Mouse (Mus musculus) midbrain, embryonic 14.5 days (tissue): ENCODE measurements around the gene Deaf1. TPM values are rescaled to one million over a fixed set of nuclear protein-coding genes. Genes with fewer than 3 reads are reported as not detected.
A peak's percentile ranks its signal among the peaks of the same experiment; 100 is the strongest.

Experiments used
- ATAC-seq: fragments of 200-750 bp; cut with Nextera tagmentation; 2 replicates; pipeline ENCODE4 v1.8.0; 2017; ENCODE audit warnings: moderate number of reproducible peaks, moderate library complexity; ENCODE audit not compliant: low FRiP score, low TSS enrichment
- DNase-seq: peaks from one replicate; pipeline ENCODE4 v3.0.0-alpha.2; 2015
- H3K27ac ChIP-seq: fragments of 300-500 bp; sonication (generic); replicated peaks from 2 replicates; pipeline ENCODE4 v1.5.1; 2014; ENCODE audit warnings: mild to moderate bottlenecking, low read depth, low read length, moderate library complexity
- H3K27me3 ChIP-seq: fragments of 300-500 bp; sonication (generic); 2 replicates; pipeline ENCODE4 v1.6.1; 2014; ENCODE audit warnings: low read length, control low read depth, mixed read lengths; ENCODE audit not compliant: control insufficient read depth, insufficient read depth
- H3K36me3 ChIP-seq: fragments of 300-500 bp; sonication (generic); 2 replicates; pipeline ENCODE4 v1.6.1; 2014; ENCODE audit warnings: low read length, control low read depth; ENCODE audit not compliant: control insufficient read depth, insufficient read depth
- H3K4me1 ChIP-seq: fragments of 300-500 bp; sonication (generic); 2 replicates; pipeline ENCODE4 v1.6.1; 2014; ENCODE audit warnings: mild to moderate bottlenecking, antibody characterized with exemption, low read length, control low read depth; ENCODE audit not compliant: control insufficient read depth, insufficient read depth
- H3K4me2 ChIP-seq: fragments of 300-500 bp; sonication (generic); 2 replicates; pipeline ENCODE4 v1.6.1; 2014; ENCODE audit warnings: mild to moderate bottlenecking, low read length, moderate library complexity
- H3K4me3 ChIP-seq: fragments of 300-500 bp; sonication (generic); replicated peaks from 2 replicates; pipeline ENCODE4 v1.5.1; 2014; ENCODE audit warnings: low read depth, low read length
- H3K9ac ChIP-seq: fragments of 300-500 bp; sonication (generic); replicated peaks from 2 replicates; pipeline ENCODE4 v1.6.1; 2014; ENCODE audit warnings: mild to moderate bottlenecking, low read length, moderate library complexity
- H3K9me3 ChIP-seq: fragments of 300-500 bp; sonication (generic); 2 replicates; pipeline ENCODE4 v1.6.1; 2016; ENCODE audit warnings: low read length, control low read depth, mixed read lengths; ENCODE audit not compliant: control insufficient read depth
- WGBS: fragments of 180-500 bp; shearing (Covaris S2); extraction: QIAGEN DNeasy Blood & Tissue Kit; methylation state at CpG from one replicate; pipeline ENCODE4 v1.1.7; 2014; 5-methylcytosine and 5-hydroxymethylcytosine counted together
- polyA plus RNA-seq: library from polyadenylated mRNA; unstranded; fragments of >200 nt; fragmentation: Nextera tagmentation; extraction: Ambion mirVana; gene quantifications from 2 replicates; pipeline ENCODE4 v1.2.1, GENCODE M21; 2014

The Deaf1 gene
- polyA plus RNA-seq, 1 experiment from 2014 or later, result 180 TPM

DNA sequence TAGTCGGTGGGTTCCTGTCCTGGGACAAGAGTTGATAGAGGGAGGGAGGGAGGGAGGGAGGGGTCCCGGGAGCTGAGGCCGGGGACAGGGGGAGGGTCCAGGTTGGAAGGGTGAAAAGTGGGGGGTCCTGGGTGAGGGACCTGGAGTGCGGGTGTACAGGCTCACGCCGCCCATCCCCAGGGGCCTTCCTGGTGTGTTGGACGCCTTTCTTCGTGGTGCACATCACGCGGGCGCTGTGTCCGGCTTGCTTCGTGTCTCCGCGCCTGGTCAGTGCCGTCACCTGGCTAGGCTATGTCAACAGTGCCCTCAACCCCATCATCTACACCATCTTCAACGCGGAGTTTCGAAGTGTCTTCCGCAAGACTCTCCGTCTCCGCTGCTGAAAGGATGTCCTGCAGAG, 33.0 kb downstream of the Deaf1 start:
- H3K27me3 ChIP-seq, result peaks cover 54% of the 10 kb centered on the region
- WGBS, result 4% methylated on average over 22 of the region's 22 CpGs
- peaks cover 26% of the 10 kb centered on the region for H3K36me3 ChIP-seq
- H3K4me2 ChIP-seq, result peak overlapping the region; percentile 61
- DNase-seq (no peak), ATAC-seq (no peak)
- peaks cover 21% of the 10 kb centered on the region for H3K4me1 ChIP-seq
- H3K9ac ChIP-seq, result no peak overlapping the region
- H3K4me3 ChIP-seq, result peak overlapping the region; percentile 33; the same call in 1 of the 2 replicates
- no peak overlapping the region for H3K27ac ChIP-seq
- no peaks in the 10 kb centered on the region for H3K9me3 ChIP-seq

DNA sequence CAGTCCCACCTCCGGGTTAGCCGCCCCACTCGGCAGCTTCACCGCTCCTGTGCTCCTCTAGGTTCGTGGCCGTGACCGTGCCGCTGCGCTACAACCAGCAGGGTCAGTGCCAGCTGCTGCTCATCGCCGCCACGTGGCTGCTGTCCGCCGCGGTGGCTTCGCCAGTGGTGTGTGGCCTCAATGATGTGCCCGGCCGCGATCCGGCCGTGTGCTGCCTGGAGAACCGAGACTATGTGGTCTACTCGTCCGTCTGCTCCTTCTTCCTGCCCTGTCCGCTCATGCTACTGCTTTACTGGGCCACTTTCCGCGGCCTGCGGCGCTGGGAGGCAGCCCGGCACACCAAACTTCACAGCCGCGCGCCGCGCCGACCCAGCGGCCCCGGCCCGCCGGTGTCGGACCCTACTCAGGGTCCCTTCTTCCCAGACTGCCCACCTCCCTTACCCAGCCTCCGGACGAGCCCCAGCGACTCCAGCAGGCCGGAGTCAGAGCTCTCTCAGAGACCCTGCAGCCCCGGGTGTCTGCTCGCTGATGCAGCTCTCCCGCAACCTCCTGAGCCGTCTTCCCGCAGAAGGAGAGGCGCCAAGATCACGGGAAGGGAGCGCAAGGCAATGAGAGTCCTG, 33.5 kb downstream of the Deaf1 start:
- Histone ChIP-seq H3K4me2 (peak overlapping the region; percentile 61), H3K4me1 (peaks cover 21% of the 10 kb centered on the region), H3K9me3 (no peaks in the 10 kb centered on the region), H3K9ac (no peak overlapping the region; the same call in 1 of the 2 replicates), H3K27me3 (peaks cover 54% of the 10 kb centered on the region), H3K36me3 (peaks cover 21% of the 10 kb centered on the region), H3K4me3 (peak overlapping the region; percentile 33), H3K27ac (no peak overlapping the region)
- ATAC-seq (no peak), DNase-seq (peak; percentile 59)
- 1% methylated on average over 53 of the region's 53 CpGs for WGBS

DNA sequence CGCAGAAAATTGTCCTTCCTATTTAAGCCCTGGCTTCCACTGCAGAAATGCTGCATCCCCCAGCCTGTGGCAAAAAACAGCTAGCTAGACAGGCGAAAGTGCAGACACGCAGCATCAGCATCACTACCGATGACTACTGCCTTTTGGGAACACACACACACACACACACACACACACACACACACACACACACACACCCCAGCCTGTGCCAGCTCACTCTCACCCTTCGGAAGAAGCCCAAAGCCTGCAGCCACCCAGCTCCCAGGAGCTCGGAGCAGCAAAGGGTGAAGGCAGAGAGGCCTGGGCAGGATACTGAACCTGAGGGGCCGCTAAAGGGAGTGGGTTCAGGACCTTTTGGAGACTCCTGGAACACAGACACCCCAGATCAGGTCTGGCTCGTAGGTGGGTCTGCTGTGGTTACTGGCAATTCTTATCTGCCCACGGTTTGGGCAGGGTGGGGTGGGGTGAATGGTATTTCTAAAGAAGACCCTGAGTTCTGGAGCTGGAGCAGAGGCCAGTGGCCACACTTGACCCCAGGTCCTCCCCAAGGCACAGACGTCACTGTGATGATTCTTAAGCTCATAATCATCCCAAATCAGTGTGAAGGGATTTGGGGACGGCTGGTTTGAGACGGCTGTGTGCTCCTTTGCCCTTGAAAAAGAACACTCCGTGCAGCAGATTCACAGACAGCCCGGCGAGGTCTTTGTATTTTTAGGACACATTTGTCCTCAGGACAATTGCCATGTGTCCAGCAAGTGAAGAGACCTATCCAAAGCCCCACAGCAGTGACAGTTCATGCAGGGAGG, 34.7 kb downstream of the Deaf1 start:
- 17% methylated on average over 15 of the region's 15 CpGs for WGBS
- H3K36me3 ChIP-seq, result peaks cover 12% of the 10 kb centered on the region
- peaks cover 54% of the 10 kb centered on the region for H3K27me3 ChIP-seq
- no peak for ATAC-seq
- H3K9me3 ChIP-seq, result no peaks in the 10 kb centered on the region
- peak overlapping the region; percentile 48 for H3K4me3 ChIP-seq
- peak; percentile 39 for DNase-seq
- H3K9ac ChIP-seq, result no peak overlapping the region; the same call in 1 of the 2 replicates
- H3K27ac ChIP-seq, result no peak overlapping the region
- H3K4me1 ChIP-seq, result peaks cover 21% of the 10 kb centered on the region
- H3K4me2 ChIP-seq, result peak overlapping the region; percentile 95

DNA sequence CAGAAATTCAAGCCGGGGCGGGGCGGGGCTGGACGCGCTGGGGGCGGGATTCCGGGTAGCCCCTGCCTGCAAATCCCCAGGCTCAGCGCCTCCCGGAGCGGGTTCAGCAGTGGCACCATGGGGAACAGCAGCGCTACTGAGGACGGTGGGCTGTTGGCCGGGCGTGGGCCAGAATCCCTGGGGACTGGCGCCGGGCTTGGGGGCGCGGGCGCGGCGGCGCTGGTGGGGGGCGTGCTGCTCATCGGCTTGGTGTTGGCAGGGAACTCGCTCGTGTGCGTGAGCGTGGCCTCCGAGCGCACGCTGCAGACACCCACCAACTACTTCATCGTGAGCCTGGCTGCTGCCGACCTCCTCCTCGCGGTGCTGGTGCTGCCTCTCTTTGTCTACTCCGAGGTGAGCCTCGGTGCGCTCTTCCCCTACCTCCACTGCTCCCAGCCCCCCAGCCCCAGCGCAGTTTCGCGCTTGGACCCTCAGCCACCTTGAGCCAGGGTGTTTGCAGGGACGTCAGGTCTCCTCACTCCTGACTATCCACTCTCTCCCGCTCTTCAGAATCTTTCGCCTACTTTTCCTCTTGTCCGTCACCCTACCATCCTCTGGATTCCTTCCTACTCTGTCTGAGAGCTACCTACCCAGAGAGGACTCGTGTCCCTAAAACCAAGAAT, 35.4 kb downstream of the Deaf1 start, which contains the start of gene Drd4:
Gene Drd4, plus strand, starts transcription at position 86 of the 662 bp plus-strand sequence.
- H3K4me3 ChIP-seq, result peak within 1 kb of the TSS; percentile 48
- H3K4me2 ChIP-seq, result peak within 1 kb of the TSS; percentile 95
- DNase-seq (peak; percentile 69), ATAC-seq (peak; percentile 62; the same call in 1 of the 2 replicates)
- peaks cover 21% of the 10 kb centered on the region for H3K4me1 ChIP-seq
- H3K27ac ChIP-seq, result no peak within 1 kb of the TSS
- peak within 1 kb of the TSS; percentile 63 for H3K9ac ChIP-seq
- peaks cover 5% of the 10 kb centered on the region for H3K36me3 ChIP-seq
- peaks cover 54% of the 10 kb centered on the region for H3K27me3 ChIP-seq
- 1% methylated on average over 46 of the region's 46 CpGs for WGBS
- no peaks in the 10 kb centered on the region for H3K9me3 ChIP-seq

DNA sequence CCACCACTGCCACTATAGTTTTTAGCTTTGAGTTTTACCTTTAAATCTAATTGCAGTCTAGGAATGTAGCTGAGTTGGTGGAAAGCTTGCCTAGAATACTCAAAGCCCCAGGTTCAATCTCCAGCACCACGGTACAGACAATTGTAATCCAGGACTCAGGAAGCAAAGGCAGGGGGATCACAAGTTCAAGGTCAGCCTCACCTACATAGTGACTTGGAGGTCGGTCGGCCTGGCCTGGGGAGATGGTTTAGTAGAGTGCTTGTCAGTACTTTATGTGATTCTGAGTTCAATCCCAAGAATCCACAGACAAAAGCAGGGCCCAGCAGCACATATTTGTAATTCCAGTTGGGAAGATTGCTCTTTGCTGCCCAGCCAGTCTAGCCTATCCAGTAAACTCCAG, 39.4 kb downstream of the Deaf1 start:
- Histone ChIP-seq H3K4me1 (0 out of 2 replicates have a peak, but pooled peaks cover 10% of the 10 kb centered on the region), H3K36me3 (no peaks in the 10 kb centered on the region), H3K9ac (no peak overlapping the region), H3K27me3 (peaks cover 25% of the 10 kb centered on the region), H3K4me3 (no peak overlapping the region), H3K27ac (no peak overlapping the region), H3K4me2 (no peak overlapping the region), H3K9me3 (no peaks in the 10 kb centered on the region)
- DNase-seq, result no peak
- ATAC-seq, result no peak
- WGBS, result 88% methylated on average over 3 of the region's 3 CpGs

DNA sequence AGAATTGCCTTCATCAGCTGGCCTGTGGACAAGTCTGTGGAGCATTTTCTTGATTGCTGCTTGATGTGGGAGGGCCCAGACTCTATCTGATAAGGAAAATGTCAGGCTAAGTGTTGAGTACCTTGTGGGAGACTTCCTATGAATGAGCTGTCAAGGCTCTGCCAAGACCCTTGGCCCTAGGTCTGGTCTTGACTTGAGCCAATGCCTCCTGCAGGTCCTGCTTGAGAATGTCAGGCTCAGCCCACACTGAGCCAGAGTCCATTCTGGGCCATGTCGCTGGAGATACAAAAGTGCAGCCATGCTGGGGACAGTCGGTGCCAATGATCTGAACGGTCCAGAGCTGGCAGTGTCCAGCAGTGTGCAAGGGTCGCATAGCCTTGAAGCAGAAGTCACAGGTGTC, 44.7 kb downstream of the Deaf1 start:
- Histone ChIP-seq H3K4me3 (no peak overlapping the region), H3K9ac (no peak overlapping the region), H3K9me3 (no peaks in the 10 kb centered on the region), H3K27me3 (no peaks in the 10 kb centered on the region), H3K36me3 (no peaks in the 10 kb centered on the region), H3K27ac (no peak overlapping the region), H3K4me1 (peaks cover 11% of the 10 kb centered on the region; the same call in 1 of the 2 replicates), H3K4me2 (no peak overlapping the region)
- DNase-seq (no peak), ATAC-seq (no peak)
- WGBS, result 87% methylated on average over 4 of the region's 4 CpGs

DNA sequence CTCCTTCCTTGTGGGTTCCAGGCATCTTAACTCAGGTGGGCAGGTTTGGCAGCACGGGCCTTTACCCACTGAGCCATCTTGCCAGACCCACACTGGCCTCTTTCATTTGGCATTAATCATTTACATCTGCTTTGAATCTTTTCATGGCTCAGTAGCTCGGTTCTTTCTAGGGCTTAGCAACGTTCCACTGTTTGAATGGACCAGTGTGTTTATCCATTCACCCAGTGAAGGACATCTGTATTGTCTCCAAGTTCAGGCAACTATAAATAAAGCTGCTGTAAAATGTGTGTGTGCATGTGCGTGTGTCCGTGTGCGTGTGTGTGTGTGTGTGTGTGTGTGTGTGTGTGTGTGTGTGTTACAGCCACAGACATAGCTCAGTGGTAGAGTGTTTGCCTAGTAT, 46.0 kb downstream of the Deaf1 start:
- Histone ChIP-seq H3K9ac (no peak overlapping the region), H3K4me1 (peaks cover 11% of the 10 kb centered on the region; the same call in 1 of the 2 replicates), H3K4me2 (no peak overlapping the region), H3K9me3 (no peaks in the 10 kb centered on the region), H3K27me3 (no peaks in the 10 kb centered on the region), H3K4me3 (no peak overlapping the region), H3K27ac (no peak overlapping the region), H3K36me3 (no peaks in the 10 kb centered on the region)
- 50% methylated on average over 6 of the region's 6 CpGs for WGBS
- DNase-seq (no peak), ATAC-seq (no peak)

DNA sequence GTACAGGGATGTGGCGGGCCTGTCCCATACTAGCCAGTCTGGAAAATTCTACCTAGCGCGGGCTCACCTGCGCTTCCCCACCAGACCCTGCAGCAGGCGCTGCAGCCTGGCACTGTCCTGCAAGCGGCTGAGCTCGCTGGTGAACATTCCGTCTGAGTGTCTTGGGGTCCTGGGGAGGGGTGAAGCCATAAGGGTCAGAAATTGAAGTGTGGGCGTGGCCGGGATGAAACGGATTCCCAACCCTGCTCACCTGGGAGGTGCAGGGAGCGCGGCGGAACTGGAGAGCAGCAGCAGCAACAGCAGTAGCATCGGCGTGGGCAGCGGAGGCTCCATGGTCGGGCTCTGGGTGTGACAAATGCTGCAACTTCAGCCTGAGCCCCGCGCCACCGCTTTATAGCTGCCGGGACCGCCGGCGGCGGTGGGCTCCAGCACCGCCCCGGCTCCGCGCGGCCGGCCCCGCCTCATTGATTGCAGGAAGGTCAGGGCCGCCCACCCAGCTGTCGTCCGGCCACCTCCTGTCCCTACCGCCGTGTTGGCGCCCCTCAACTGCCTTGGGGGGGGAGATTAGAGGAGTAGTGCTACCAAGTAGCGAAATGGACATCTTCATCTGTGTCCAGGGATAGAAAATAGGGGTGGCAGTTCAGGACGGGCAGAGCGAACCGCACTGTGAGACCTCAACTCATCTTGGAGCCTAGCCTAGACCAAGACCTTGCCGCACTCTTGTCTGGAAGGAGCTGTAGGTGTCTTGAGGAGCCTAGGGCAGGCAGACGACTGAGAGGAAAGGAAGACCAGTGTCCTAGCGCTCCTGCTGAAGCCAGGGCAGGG, 48.5 kb downstream of the Deaf1 start, which contains the start of gene Sct:
Gene Sct, minus strand, starts transcription at position 368 of the 825 bp plus-strand sequence.
- DNase-seq (peak; percentile 79), ATAC-seq (peak; percentile 72)
- no peaks in the 10 kb centered on the region for H3K9me3 ChIP-seq
- H3K9ac ChIP-seq, result peak within 1 kb of the TSS; percentile 48
- H3K4me3 ChIP-seq, result peak within 1 kb of the TSS; percentile 41
- H3K4me2 ChIP-seq, result peak within 1 kb of the TSS; percentile 75
- H3K27ac ChIP-seq, result no peak within 1 kb of the TSS
- 2% methylated on average over 46 of the region's 46 CpGs for WGBS
- no peaks in the 10 kb centered on the region for H3K27me3 ChIP-seq
- H3K36me3 ChIP-seq, result no peaks in the 10 kb centered on the region
- H3K4me1 ChIP-seq, result peaks cover 11% of the 10 kb centered on the region; the same call in 1 of the 2 replicates
